Mouse (Mus musculus) E14TG2a.4 (cell line): ENCODE data around the gene Syt17.

Experiments used
- CTCF ChIP-seq: conservative IDR thresholded peaks from 2 replicates; pipeline ENCODE4 v1.5.1; 2014; ENCODE audit warnings: low read length
- NANOG ChIP-seq: IDR thresholded peaks from 2 replicates; pipeline ENCODE4 v1.6.1; 2014; ENCODE audit warnings: borderline replicate concordance, low read length, mixed read lengths
- POU5F1 ChIP-seq: IDR thresholded peaks from 2 replicates; pipeline ENCODE4 v1.6.1; 2014; ENCODE audit warnings: low read length, borderline replicate concordance

DNA sequence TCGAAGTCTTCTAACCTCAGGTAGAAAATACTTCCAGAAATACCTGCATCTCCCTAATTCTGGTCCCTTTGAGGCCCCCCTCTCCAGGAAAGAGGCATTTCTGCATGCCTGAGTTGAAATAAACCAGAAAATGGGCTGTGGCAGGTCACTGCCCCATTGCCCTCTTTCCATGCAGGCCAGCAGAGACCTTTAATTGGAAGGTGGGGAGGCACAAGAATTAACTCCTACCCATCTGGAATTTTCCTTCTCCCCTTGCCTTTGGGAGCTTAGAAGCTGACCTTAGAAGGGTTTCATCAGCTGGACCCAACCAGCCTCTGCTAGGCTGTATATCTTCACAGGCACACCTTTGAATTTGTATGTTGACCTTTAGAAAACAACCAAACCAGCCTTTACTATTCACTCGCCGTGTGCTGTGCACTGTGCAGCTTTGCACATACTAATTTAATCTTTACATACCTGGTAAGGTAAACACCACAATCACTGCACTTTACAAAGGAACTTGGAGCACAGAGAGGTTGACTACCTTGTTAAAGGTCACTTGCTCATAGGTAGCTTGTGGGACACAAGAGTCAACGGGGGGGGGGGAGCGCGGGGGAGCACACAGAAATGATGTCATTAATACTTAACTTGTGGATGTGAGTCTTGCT, 84.3 kb downstream of the Syt17 start:
- TF ChIP-seq CTCF (no peak), POU5F1 (no peak), NANOG (no peak)
